Mouse (Mus musculus): ENCODE data around the gene Sf1.

The Sf1 gene

DNA sequence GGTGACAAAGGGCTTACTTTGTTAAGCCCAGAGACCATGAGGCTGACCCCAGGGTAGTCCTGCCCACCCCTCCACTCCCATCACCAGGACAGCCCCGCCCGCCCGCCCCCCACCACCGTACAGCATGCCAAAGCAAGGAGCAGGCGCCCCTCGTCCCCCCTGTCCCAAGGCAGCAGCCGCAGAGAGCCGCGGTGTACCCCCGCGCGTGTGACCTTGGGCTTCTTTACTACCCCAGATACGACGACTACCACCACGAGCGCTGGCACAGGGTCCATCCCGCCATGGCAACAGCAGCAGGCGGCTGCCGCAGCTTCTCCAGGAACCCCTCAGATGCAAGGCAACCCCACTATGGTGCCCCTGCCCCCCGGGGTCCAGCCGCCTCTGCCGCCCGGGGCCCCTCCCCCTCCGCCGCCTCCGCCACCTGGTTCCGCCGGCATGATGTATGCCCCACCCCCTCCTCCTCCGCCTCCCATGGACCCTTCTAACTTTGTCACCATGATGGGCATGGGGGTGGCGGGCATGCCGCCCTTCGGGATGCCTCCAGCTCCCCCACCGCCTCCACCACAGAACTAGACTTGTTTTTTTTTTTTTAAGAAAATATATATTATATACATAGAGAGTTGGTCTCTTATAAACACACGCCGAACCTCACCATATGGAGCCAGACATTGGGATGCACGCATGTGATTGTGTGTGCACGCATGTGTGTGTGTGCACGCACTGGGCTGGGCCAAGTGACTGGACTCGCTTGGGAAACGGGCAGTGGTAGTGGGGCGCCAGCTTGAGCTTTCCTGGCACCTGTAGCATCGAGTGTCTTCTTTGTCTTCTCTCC lies 12.1 kb downstream of the Sf1 start:
- DNase-seq (ENCODE audit: low read depth, low spot score): no peak

DNA sequence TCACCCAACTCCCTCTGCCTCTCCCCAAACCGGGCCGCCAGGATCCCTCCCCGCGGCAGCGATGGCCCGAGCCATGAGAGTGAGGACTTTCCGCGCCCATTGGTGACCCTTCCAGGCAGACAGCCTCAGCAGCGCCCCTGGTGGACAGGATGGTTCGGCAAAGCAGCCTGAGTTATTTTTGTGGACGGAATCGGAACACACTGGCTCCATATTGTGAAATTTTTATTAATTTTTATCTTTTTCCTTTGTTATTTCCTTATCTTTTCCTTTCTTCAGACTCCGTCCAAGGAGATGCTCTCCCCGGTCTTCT lies 12.7 kb downstream of the Sf1 start:
- DNase-seq (ENCODE audit: low read depth, low spot score): peak; percentile 80

DNA sequence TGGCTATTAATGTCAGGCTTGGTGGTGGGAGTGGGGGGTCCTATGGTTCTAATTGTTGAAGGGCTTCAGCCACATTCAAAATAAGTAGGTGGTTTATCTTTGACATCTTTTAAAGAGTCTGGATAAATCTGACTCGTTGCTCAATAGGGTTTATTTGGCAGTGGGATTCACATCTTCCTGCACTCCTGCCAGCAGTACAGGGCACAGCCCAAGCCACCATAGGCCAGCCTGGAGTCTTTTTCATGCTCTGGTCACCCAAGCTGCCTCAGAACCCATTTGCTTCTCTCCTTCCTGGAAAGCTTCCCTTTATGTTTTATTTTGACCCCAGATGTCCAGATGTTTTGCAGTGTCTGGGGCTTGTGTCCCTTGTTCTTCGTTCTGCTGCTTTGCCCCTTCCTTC lies 13.2 kb downstream of the Sf1 start:
- no peak for DNase-seq (ENCODE audit: low read depth, low spot score)

DNA sequence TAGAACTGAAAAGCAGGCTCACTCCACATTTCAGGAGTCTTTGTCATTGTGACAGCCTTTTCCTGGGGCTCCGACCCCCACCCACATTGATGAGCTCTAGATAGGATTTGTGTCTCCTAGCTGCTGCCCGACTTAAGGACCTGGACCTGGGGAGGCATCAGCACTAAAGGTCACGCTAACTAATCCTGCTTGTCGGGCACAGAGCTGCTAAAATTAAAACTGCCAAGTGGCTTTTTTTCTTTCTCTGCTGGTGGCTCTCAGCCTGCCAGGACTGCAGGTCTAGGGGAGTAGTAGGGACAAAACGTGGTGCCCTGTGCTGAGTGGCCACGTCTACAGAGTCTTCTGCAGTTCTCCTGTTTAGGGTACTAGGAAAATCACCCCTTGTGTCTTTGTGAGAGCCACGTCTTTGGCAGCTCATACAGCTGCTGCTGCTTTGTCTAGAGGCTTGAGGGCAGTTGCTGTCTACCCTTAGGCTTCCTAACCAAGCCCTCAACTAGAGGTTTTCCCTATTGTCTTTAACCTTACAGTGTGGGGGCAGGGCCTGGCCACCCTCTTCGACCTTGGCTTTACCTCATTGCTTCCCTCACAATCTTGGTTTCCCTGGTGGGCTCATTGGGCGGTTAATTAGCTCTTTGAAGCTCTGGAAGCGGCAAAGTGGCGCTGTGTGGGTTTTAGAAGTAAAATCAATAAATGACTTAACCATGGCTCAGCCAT lies 14.0 kb downstream of the Sf1 start:
- DNase-seq (ENCODE audit: low read depth, low spot score): peak; percentile 53

DNA sequence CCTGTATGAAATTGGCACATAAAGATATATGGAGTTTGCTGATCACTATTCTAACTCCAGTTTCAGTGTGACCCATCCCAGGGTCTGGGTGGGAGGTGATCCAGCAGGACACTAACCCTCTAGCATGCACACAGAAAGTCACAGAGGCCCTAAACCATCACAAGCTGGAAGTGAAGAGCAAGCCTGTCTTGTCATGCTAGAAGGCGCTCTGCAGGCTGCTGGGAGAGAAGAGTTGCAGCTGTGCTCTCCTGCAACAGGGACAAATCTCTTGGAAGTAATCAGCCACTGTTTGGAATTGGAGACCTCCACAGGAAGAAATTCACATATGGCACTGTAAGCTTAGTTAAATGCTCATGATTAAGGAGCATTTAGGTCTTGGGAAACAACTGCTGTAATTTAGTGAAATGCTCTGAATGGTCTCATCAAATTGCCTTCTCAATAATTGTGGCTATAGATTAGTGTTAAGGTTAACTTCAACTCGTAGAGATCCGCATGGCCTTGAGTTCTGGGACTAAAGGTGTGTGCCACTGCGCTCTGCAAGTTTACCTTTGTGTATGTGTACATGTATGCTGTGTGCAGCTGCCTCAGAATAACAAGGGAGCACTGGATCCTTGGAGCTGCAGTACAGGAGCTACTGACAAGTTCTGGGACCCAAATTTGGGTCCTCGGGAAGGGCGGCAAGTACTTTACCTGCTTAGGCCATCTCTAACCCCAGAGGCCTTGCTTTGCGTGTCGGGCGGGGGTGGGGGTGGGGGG lies 17.1 kb downstream of the Sf1 start:
- DNase-seq (ENCODE audit: low read depth, low spot score): no peak

DNA sequence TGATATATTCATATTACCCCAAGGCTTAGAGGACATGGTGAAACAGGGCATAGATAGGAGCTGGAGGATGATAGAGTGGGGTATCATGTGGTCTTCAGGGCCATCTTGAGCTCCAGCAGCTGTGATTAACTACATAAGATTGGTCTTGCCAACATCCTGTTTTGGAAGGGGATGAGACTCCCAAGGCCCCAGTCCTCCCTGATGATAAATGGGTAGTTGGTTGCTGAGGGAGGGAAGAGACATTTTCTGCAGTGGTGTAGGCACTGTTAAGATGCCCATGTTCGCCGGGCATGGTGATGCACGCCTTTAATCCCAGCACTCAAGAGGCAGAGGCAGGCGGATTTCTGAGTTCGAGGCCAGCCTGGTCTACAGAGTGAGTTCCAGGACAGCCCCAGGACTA lies 17.7 kb downstream of the Sf1 start:
- no peak for DNase-seq (ENCODE audit: low read depth, low spot score)

DNA sequence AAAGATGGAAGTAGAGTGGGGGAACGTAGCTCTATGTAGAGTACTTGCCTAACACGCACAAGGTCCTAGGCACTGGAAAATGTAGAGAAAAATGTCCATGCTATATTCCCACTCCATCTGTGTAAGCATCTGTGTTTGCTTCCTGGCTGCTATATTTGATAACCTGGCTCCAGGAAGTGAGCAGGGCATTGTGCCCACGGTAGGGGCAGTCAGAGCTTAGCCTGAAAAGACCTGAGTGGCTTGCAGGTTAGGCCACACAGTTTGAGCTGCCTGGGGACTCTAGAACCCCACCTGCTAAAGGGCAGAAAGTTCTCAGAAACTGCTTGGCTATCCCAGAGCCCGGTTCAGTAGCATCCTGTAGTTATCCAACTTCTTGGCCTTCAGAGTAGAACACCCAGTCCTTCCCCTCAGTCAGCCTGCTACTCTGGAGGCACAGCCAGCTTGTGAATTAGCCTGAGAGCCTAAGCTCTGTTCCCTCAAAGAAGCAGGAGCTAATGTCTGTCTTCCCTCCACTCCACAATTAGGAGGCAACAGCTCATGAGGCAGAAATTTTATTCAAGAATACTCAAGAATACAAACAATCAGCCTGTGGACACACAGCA lies 18.9 kb downstream of the Sf1 start:
- DNase-seq (ENCODE audit: low read depth, low spot score): no peak

DNA sequence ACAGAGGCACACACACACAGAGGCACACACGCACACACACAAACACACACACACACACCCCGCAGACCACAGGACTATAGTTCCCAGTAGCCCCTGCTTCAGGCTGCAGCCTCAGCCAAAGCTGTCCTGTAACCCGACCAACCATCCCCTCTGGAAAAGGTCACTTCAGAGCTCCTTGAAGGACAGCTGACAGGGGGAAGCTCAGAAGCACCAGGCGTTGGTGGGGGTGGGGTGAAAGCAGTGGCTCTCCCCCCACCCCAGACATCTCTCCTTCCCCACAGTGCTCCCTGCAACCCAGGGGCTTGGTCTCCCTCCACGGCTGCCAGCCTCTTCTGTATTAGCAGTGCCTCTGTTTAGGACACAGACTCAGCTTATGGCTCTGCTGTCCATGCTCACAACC lies 20.0 kb downstream of the Sf1 start:
- DNase-seq (ENCODE audit: low read depth, low spot score): no peak

DNA sequence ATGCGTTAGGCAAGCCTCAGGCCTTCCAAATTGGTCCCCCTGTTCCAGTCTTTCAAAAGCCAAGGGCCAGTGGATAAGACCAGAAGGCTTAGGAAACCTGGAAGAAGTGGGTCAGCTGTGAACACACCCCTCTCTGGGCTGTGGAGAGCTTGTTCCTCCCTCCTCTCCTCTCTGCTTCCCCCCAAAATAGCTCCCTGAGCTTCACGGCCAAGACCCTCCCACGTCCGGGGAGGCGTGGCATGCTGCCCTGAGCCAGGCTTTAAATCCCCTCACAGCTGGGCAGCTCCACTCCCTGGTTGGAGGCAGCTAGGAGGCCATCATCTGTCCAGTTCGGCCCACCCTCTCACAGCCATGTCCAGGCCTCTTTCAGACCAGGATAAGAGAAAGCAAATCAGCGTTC lies 20.6 kb downstream of the Sf1 start, which contains the start of gene Pygm:
Gene Pygm (plus strand): TSS at position 272 of the 400 bp plus-strand sequence.
- no peak for DNase-seq (ENCODE audit: low read depth, low spot score)

DNA sequence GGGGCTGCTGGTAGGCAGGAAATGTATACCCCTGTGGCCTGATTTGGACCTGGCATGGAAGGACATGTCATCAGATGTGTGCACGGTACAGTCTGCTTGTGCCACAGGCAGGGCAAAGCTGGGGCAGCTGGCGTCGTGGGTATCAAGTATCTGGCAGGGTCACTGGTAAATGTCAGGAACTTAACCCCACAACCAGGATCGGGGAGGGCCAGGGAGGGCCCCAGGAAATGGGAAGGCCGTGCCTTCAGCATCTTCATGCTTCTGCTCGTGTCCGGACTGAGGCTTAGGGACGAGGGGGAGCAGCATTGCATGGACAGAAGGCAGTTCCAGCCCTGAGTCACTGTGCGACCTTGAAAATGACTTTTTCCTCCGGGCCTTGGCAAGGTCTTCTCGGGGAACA lies 21.5 kb downstream of the Sf1 start:
- DNase-seq (ENCODE audit: low read depth, low spot score): no peak

DNA sequence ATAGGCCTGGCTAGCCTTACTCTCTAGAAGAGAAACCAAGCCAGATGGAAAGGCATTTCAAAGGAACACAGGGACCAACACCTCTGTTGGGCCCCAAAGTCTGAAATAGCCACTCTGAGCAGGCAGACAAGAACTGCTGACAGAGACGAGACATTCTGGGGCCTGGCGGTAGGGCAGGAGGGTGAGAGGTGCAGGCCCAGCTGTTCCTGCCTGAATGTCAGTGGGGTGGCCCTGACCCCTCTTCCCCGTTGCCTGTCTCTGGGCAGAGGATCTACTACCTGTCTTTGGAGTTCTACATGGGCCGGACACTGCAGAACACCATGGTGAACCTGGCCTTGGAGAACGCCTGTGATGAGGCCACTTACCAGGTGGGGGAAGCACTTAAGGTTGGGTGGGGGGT lies 21.9 kb downstream of the Sf1 start:
- no peak for DNase-seq (ENCODE audit: low read depth, low spot score)

DNA sequence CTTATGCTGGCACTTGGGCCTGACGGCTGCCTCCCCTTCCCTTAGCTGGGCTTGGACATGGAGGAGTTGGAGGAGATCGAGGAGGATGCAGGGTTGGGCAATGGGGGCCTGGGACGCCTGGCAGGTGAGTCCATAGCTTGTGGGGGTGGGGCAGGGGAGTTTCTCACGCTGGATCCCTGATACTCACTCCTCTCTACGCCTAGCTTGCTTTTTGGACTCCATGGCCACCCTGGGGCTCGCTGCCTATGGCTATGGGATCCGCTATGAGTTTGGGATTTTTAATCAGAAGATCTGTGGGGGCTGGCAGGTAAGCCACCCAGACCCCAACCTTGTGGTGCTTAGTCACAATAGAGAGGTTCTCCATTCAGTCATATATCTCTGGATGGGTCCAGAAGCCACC lies 22.3 kb downstream of the Sf1 start:
- no peak for DNase-seq (ENCODE audit: low read depth, low spot score)

DNA sequence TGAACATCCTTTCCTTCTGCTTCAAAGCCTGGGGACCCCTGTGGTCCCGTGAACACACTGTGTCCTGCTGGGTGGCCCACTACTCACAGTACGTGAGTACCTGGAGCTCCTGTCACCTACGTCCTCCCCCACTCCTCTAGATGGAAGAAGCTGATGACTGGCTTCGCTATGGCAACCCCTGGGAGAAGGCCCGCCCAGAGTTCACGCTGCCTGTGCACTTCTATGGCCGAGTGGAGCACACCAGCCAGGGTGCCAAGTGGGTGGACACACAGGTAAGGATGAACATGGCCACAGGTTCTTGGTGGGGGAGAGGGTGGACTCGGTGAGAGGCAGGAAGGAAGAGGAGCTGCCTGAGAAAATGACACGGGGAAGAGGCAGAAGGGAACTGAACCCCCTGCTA lies 22.7 kb downstream of the Sf1 start:
- no peak for DNase-seq (ENCODE audit: low read depth, low spot score)

DNA sequence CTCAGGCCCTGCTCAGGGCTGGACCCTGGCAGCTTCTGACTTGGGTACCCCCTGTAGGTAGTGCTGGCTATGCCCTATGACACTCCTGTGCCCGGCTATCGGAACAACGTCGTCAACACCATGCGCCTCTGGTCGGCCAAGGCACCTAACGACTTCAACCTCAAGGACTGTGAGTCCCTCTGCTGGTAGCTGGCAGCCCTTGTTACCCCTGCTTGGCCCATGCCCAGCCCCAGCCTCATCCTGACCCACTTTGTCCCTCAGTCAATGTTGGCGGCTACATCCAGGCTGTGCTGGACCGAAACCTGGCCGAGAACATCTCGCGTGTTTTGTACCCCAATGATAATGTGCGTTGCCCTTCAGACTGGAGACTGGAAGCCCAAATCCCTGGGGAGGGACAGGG lies 24.5 kb downstream of the Sf1 start:
- no peak for DNase-seq (ENCODE audit: low read depth, low spot score)

DNA sequence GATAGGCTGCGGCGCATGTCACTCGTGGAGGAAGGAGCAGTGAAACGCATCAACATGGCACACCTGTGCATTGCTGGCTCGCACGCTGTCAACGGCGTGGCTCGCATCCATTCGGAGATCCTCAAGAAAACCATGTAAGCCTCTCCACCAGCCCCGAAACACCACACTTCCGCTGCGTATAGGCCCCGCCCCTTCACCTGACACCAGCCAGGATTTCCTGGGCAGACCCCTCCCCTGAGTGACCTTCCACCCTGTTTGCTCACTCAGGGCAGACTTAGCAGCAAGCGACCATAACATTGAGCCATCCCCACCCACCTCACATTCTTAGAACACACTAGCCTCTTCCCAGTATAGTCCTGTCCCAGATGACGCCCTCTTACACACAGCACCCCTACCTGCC lies 26.3 kb downstream of the Sf1 start:
- DNase-seq (ENCODE audit: low read depth, low spot score): peak; percentile 88

DNA sequence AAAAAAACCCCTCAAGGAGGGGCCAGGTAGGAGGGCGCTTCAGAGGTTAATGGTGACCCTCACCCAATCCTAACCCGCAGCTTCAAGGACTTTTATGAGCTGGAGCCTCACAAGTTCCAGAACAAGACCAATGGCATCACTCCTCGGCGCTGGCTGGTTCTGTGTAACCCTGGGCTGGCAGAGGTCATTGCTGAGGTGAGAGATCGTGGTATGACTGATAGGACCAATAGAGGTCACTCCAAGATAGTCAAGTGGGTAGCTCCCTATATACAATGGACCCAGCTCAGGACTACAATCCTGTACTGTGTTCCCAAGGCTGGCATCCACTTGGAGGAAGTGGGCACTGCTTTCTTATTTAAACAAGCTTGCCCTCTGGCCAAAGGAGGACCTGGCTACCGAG lies 26.8 kb downstream of the Sf1 start:
- DNase-seq (ENCODE audit: low read depth, low spot score): no peak

DNA sequence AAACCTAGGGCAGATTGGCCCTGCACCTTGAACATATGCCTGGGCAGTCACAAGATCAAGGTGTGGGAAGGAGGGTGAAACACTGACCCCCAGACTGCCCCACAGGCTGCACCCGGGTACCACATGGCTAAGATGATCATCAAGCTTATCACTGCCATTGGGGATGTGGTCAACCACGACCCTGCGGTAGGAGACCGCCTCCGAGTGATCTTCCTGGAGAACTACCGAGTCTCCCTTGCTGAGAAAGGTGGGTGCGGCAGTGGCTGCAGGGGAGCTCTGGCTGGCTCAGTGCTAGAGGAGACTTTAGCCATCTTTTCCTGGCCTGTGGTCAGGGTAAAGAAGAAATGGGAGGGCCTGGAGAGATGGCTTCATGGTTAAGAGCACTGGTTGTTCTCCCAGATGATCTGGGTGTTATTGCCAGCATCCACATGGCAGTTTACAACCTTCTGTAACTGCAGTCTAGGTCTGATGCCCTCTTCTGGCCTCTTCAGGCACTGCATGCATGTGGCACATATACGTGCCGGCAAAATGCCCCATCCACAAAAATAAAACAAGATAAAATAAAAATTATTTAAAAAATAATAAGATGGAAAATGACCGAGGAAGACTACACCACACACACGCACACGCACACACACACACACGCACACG lies 29.4 kb downstream of the Sf1 start:
- DNase-seq (ENCODE audit: low read depth, low spot score): peak; percentile 79

DNA sequence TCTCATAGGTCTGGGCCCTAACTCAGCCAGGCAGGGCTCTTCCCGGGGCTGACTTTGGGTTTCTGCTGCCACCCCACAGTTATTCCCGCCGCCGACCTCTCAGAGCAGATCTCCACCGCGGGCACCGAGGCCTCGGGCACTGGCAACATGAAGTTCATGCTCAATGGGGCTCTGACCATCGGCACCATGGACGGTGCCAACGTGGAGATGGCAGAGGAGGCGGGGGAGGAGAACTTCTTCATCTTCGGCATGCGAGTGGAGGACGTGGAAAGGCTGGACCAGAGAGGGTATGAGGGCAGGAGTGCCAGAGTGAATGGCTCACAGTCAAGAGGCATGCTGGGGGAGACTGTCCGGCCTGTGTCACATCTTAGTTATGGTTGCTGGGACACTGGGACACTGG lies 30.1 kb downstream of the Sf1 start:
- DNase-seq (ENCODE audit: low read depth, low spot score): no peak

DNA sequence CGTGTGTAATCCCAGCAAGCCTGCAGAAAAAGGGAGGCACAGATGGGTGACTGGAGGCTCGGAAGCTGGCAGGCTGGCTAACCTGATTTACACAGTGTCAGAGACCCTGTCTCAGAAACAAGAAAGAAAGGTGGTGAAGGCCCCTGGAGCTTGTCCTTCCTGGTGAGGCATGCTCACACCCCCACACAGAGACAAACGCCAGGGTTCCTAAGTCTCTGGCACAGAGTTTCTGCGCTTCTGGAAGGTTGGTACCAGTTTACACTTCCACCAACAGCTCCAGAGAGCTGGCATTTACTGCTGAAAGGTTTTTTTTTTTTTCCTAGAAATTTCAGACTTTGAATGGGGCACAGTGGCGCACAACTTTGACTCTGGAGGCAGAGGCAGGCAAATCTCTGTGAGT lies 32.7 kb downstream of the Sf1 start:
- no peak for DNase-seq (ENCODE audit: low read depth, low spot score)

DNA sequence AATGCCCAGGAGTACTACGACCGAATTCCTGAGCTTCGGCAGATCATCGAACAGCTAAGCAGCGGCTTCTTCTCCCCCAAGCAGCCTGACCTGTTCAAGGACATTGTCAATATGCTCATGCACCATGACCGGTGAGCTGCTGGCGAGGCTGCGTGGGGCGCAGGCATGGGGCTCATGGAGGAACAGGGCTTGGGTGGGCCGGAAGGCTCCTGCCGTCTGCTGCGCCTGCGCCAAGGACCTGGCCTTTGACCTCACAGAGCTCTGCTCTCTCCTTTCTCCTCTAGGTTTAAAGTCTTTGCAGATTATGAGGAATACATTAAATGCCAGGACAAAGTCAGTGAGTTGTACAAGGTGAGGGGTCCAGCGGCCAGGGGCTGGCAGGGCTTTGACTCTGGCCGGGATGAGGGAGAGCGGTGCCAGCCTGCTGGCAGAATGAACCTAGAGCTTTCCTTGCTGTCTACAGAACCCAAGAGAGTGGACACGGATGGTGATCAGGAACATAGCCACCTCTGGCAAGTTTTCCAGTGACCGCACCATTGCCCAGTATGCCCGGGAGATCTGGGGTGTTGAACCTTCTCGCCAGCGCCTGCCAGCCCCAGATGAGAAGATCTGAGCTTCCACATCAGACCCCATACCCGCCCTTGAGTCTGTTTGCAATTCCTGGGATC lies 34.2 kb downstream of the Sf1 start:
- no peak for DNase-seq (ENCODE audit: low read depth, low spot score)

Measured in ZHBTc4 (cell line).